Mouse (Mus musculus): ENCODE data around the gene Prnp.

Gene Prnp

DNA sequence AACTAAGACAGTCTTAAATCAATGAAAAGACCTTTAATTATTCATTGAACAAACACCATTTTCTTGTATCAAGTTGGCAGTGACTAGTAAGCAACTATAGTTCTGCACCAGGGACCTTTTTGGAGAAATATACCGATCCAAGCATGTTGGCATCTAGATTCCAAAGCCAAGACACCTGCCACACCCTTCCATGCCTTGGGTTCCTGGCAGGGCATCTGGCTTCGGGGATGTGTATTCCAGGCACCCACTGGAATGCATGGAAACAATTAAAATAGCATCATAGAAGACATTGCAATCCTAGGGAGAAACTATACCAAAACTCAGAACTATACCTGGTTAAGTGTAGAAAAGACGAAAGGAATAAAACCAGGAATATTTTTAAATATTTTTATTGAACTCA, 3.5 kb upstream of the Prnp start:
- no peak for DNase-seq (ENCODE audit: low read depth, low spot score)

DNA sequence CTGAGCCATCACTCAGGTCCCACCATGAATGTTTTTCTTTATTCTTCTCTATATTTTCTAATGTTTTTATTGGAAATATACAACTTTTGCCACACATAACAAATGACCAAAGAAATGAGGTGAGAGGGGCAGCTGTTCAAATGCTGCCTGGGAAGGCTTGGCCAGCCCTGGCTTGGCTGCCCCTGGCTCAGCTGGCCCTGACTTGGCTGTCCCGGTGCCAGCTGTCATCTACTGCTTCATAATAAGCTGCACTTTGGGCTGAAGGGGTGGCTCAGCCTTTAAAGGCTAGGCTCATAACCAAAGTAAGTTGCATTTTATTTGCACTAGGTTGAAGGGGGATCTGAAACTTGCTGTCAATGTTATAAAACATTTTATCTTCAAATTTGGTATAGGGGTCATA, 2.9 kb upstream of the Prnp start:
- no peak for DNase-seq (ENCODE audit: low read depth, low spot score)

DNA sequence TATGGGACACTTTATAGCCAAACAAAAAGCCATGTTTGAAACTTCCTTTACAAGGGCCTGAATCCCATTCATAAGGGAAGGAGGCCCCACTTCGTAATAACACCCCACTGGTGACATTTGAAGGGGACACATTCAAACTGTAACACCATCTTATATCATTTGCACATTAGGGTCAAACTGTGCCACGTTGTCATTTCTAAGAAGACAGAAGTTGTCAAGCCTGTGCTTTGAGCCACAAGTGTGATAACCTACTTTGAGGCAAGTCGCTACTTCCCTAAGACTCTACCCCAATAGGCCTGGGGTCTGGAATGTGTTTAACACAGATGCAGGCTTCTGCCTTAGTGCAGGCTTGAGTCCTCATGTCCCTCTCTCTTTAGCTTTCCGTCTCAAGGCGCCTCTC, 2.4 kb upstream of the Prnp start:
- no peak for DNase-seq (ENCODE audit: low read depth, low spot score)

DNA sequence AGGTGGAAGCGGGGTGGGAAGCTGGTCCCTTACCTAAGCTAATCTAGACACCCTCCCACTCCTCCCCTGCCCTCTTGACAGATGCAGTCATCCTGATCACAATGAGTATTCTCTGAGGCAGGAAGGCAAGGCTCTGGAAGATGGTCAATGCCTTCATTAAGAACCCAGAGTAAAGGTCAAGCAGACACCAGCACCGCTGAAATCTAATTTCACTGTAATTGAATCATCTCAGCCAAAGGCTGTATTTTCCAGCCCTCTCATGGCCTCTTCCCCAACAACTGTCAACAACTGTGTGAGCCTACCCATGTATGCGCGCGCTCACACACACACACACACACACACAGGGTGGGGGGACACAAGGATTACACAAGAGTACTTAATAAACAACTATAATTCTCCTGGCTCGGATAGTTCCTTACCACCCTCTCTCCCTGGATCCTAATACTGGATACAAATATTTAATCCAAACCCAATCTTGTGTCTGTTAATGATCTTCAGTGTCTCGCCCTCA, 1.3 kb upstream of the Prnp start:
- no peak for DNase-seq (ENCODE audit: low read depth, low spot score)

DNA sequence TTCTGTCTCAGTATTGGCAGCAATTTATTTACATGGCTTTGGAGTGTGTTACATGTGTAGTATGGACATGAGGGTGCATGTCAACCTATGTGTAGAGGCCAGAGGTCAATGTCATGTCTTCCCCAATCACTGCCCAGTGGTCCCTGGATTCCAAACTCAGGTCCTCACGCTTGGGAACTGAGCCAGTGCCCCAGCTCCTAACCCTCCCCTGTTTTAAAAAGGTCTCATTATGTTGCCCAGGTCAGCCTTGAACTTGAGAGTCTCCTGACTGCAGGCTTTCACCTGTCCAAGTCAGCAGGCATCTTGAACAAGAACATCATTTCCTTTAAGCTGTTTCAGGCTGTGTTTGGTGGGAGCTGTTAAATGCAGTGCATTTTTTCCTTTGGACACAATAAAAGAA, 822 bp upstream of the Prnp start:
- no peak for DNase-seq (ENCODE audit: low read depth, low spot score)

DNA sequence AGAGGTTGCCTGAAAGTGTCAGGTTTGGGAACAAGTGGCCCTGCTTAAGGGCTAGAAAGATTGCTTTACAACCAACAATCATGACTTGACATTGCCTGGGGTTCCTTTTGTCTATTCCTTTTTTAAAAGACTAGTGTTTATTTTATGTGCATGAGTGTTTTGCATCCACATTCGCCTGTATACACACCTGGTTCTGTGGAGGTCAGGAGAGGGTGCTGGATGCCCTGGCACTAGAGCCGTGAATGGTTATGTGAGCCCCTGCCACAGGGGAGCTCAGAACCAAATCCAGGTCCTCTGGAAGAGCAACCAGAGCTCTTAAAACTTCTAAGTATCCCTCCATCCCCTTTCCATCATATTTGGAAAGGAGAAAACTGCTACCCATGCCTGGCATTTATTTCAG, 1.1 kb downstream of the Prnp start:
- DNase-seq (ENCODE audit: low read depth, low spot score), result no peak

DNA sequence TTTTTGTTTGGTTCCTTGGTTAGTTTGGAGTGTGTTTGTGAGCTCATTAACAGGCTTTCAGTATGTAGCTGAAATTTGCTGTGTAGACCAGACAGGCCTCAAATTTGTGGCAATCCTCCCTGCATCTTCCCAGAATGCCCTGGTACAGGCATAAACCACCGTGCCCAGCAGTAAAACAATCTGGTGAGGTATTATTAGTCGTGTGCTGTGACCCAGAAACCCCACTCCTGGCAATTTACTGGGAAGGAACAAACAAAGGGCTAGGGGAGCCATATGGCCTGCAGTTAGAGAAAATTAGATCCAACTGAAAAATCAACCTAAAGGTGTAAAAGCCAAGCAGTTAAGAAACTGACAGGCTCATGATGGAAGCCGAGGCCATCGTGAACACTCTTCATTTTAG, 1.6 kb downstream of the Prnp start:
- no peak for DNase-seq (ENCODE audit: low read depth, low spot score)

DNA sequence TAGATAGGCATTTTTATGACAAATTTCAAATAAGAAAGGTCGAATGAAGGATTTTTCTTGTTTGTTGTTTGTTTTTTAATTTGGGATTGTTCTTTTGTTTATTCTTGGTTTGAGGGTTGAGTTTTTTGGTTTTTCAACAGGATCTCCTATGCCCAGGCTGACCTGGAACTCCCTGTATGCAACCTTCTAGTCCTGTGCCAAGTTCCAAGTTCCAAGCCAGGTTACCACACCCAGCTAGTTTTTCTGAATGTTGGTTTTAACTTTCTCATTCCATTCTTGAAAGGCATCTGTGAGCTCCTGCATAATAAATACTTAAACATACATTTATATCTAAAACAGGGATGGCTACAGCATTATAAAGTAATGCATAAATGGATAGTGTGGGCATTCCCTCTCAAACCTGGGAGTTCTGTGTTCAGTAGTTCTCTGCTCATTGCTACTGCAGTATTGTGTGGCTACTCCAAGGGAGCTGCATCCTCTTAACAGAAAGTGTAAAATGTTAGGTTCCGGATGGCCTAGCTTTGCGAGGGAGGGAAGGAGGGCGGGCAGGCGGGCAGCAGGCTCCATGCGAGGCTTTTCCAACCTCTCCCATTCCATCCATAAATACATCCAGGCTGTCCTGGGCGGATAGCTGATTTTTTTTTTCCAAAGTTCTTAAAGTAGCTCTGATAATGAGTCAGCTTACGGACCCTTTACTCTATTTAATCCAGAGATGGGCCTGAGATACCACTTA, 3.0 kb downstream of the Prnp start:
- DNase-seq (ENCODE audit: low read depth, low spot score), result no peak

DNA sequence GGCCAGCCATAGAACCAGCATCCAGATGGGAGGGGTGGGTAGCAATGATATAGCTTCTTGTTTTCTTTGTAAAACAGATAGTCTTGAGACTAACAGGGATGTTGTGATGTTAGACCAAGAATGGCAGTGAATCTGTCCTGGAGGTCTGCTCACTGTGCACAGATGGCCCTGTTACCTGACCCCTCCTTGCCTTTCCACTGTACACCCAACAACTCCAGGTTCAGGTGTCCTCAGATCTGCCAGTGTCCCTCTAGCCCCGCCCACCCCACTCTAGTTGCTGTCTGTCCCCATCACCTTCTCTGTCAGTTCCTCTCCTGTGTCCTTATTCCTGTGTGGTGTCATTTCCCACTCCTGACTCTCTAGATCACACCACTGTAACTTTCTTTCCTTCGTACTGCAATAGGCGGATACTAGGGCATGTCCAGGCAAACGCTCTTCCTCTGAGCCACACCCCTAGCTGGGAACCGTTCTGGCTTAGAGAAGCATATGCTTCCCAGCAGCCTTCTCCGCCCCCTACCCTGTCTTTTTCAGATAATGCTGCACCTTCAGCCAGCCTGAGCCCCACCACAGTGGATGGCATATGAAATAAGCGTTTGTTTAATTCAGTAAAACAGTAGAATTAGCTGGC, 22.7 kb downstream of the Prnp start:
- DNase-seq (ENCODE audit: low read depth, low spot score), result no peak

DNA sequence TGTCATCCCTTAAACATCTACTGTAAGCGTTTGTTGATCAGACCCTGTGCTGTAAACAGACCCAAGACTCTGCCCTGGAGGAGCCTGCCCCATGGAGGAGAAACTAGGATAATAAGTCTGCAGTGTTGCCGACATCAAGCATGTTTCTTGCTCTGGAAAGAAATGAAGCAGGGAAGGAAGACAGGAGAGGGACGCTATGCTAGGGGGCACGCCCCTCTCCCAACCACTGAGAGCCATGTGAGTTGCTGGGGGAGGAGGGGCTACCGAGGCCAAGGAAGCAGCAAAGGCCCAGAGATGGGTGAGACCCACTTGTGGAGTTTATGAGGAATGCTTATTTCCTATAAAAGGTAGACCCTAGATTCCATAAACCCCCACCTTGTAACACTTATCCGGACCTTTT, 23.3 kb downstream of the Prnp start:
- no peak for DNase-seq (ENCODE audit: low read depth, low spot score)

DNA sequence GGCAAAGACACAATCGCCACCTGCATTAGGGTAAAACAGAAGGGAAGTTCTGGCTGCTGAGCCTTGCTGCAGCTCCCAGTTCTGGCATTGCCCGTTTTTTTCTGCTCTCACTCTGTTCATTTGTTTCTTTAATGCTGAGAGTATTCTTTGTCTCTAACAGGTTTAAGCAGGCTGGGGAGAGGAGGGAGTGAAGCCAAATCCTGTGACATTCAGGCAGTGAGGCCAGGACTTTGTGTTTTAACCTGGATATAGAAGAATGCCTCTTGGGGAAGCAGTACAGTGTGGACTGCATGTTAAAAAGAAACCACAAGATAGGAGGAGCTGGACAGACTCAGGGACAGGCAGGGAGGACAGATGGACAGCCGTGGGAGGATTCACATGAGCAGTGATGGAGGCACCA, 23.9 kb downstream of the Prnp start:
- no peak for DNase-seq (ENCODE audit: low read depth, low spot score)

DNA sequence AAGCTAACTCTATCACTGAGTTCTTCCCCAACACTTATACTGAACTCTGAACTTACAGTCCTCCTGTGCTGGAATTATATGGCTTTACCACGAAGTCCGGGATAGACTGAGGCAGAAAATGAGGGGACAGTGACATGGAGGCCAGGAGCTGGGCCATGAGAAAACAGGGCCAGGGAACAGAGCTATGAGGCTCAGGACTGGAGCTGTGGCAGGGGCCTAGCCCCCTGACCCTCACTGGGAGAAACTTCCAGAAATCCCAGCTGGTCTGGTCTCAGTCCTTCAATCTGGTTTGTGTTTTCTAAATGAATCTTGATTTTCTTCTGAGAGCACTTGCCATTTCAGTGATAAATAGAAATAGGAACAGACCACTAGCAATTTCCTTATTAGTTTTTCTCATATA, 24.5 kb downstream of the Prnp start:
- no peak for DNase-seq (ENCODE audit: low read depth, low spot score)

DNA sequence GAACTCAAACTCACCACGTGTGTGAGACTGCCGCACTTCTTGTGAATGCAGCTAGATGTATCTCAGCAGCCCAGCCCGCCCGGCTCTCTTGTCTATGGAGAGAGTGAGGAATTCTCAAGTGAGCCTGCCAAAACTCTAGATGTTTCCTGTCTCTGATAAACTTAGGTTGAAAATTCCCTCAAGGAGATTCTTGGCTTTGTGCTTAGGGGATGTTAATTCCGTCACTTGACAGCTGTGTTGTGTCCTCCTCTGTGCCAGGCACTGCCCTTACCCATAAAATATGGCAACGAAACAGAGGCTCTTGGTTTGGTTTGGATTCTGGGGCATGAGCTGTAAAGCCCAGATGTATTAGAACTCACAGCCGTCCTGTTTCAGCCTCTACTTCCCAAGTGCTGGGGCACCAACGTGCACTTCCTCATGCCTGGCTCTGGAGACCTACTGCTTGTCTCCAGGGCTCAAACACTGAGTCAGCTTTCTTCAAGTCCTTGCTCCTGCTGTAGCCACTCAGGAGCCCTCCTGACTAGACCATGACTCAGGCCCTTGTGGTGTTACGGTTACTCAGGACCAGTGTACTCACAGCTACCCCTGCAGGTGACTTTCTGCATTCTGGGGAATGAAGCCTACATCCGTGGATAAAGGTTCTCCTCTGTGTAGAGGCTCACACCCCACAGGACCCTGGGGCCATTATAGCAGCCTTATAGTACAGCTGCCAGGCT, 25.8 kb downstream of the Prnp start:
- no peak for DNase-seq (ENCODE audit: low read depth, low spot score)

DNA sequence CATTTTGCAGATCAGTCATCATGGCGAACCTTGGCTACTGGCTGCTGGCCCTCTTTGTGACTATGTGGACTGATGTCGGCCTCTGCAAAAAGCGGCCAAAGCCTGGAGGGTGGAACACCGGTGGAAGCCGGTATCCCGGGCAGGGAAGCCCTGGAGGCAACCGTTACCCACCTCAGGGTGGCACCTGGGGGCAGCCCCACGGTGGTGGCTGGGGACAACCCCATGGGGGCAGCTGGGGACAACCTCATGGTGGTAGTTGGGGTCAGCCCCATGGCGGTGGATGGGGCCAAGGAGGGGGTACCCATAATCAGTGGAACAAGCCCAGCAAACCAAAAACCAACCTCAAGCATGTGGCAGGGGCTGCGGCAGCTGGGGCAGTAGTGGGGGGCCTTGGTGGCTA, 26.7 kb downstream of the Prnp start:
- DNase-seq (ENCODE audit: low read depth, low spot score), result no peak

DNA sequence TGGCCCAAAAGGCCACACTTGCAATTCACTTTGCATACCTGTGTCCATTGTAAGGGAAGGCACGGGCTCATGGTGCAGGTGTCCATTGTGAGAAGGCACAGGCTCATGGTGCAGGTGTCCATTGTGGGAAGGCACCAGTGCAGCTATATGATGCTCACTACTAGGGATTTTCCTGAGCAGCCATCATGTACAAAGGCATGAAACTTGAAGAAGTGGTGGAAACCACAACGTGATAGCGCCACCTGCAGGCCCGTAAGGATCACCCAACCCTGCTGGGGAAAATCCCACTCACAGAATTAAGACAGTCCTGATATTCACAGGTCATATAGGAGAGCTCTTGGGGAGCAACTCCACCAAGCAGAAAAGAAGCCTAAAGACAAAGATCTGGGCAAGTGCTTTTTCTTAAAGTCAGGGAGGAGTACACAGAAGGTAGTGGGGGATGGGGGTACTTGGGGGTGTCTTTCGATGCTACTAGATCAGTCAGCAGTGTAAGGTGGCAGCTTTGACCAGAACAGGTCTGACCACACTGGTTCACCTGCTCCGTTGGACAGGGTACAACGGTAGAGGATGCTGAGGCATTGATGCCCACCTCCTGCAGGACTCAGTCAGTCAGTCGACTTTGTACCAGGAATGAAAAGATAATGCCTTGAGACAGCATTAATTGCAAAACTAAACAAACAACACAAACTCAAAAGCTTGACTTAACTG, 29.8 kb downstream of the Prnp start:
- peak; percentile 60 for DNase-seq (ENCODE audit: low read depth, low spot score)

DNA sequence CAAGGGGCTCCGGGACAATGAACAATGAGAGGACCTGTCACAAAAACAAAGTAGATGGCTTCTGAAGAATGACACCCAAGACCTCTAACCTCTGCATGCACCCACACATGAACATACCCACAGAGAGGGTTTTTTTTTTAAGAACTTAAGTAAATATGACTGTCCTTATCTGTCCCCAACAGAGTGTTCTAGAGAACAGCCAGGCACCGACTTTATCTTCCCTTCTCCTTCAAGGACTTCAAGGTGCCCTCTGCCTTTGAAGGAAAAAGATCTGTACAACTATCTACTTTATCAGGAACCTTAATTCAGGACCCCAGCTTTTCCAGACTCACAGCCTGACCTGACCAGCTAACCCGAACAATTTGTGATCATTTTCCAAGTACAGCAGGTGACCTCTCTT, 30.8 kb downstream of the Prnp start:
- DNase-seq (ENCODE audit: low read depth, low spot score), result no peak

DNA sequence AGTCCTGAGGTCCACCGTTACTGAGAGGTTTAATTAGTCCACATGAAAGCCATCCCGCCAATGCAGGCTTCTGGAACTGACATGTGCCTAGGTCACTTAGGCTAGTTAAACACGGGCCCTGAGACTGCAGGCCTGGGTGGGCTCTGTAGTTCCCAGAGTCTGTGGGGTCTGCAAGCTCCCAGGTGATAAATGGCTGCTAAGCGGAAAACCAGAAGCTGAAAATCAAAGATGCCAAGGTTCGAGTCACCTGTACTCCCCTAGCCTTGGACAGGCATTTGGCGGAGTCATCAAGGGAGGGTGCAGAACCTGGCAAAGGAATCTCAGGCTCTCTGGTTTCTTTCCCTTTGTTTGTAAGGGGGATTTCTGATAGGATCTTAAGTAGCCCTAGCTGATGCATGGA, 31.8 kb downstream of the Prnp start:
- DNase-seq (ENCODE audit: low read depth, low spot score), result no peak

DNA sequence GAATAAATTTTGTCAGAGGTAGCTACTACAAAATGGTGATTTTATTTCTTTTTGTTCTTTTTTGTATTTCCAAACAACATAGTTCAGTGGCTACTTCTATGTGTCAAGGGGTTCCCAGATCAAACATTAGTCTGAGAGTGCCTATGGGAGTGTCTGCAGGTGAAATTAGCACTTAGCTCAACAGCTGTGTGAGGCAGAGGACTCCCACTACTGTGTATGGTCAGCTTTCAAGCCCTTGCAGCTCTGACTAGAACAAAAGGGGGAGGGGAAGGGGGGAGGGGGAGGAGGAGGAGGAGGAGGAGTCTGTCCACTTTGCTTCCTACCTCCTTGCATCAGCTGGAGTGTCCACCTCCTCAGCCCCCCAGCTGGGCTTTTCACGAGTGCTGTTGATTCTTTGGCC, 34.6 kb downstream of the Prnp start:
- DNase-seq (ENCODE audit: low read depth, low spot score), result no peak

DNA sequence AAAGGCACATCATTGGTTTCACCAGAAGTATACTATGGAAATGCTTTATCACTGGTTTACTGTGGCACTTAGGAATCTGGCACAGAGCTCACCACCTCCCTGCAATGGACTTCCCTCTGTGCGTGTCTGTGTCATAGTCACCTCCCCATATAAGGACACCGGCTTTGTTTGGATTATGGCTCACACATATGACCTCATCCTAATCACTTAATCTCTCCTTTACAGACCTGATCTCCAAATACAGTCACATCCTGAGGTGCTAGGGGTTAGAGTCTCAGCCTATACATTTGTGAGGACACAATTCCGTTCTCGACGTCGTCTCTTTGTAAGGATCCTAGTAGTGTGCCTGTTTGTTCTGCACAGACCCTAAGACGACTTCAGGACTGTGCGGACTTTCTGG, 35.5 kb downstream of the Prnp start:
- no peak for DNase-seq (ENCODE audit: low read depth, low spot score)

DNA sequence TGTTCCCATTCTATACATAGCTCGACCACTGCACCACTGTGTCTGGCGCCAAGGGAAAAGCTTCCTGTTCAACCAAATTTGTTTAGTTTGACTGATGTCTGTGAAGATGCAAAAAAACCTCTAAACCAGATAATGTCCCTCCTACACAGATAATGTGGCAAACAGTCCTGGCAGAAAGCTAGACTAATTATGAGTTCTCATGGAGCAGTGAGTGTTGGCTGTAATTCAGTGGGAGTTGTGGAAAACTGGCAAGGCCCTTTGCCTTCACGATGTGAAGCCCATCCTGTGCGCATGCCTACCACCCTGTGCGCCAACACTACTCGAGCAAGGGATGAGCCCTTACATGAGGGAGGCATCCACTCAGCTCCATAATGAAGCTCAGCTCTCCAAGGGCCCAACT, 36.0 kb downstream of the Prnp start:
- DNase-seq (ENCODE audit: low read depth, low spot score), result no peak

DNA sequence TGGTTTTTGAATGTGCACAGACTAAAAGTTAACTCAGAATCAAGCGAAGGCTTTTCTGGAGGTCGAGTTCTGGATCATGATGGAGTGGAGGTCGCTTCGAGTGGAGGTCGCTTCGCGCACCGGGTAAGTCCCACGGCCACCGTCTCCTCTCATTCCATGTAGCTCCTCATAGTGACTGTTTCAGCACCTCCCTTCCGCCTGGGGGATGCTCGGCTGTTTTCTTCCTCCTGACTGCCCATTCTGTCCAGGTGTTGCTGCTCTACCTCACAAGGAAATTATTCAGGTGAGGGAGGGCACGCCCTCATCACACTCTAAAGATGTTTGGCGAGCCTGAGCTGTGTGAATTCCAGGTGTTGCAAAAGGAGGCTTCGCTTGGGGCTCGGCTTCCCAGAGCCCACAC, 36.6 kb downstream of the Prnp start:
- DNase-seq (ENCODE audit: low read depth, low spot score), result no peak

DNA sequence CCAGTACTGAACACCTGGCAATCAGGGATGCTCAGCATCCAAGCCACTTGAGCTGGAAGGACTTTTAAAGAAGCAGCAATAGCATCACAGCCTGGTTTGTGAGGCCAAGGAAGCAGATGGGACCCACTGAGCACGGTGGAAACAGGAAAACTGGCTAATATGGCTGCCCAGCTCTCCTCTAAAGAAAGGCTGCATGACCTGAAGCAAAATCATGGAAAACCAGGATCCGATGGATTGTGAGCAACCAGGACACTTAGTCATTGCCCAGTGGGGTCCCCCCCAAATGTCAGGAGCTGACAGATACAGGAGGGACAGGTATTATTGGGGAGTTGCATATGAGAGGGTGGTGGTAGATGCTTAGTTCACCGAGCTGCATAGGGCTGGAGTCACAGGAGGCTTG, 38.4 kb downstream of the Prnp start:
- DNase-seq (ENCODE audit: low read depth, low spot score), result no peak

Data from CD4-positive helper T cell, adult 2 months (primary cell).